Comparison of ENCODE assay signal across 24 mouse cellular contexts in the genomic region with DNA sequence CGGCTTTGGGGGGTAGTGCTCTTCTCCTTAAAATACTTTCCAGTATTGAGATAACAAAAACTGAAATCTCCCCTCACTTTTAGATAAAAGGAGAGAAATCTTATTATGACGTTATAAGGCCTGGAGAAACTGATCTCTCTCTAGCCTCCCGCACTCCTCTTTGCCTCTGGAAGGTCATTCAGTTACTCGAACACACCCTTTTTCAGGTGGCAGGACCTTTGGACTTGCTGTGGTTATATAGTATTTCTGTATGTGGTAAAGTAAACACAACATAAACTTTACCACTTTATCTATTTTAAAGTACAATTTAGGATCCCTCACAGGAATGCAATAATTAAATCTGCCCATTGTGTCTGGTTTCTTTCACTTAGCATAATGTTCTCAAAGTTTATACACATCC. TPM values are rescaled to one million over a fixed set of nuclear protein-coding genes. Genes with fewer than 3 reads are reported as not detected.
"Had no signal": no experiment of that assay in that cellular context is flagged by ENCODE, and none has a peak within 500 bp of the region (broad histone marks: within the 10 kb centered on the region; RNA-seq: fewer than 3 reads in every experiment).

No protein-coding gene starts in this region.

- H3K36me3 ChIP-seq: heart, embryonic 10.5 days; heart, embryonic 12.5 days; hindbrain, embryonic 10.5 days; hindbrain, embryonic 12.5 days; limb, embryonic 10.5 days; limb, embryonic 12.5 days; liver, embryonic 13.5 days had no signal

- H3K4me3 ChIP-seq: gastrocnemius, adult 2 months; heart, embryonic 10.5 days; heart, embryonic 12.5 days; hindbrain, embryonic 10.5 days; hindbrain, embryonic 12.5 days; layer of hippocampus, adult 2 months; left cerebral cortex, adult 2 months; limb, embryonic 10.5 days; limb, embryonic 12.5 days; liver, embryonic 13.5 days had no signal

- H3K9me3 ChIP-seq: heart, embryonic 10.5 days; heart, embryonic 12.5 days; hindbrain, embryonic 10.5 days; hindbrain, embryonic 12.5 days; limb, embryonic 10.5 days; limb, embryonic 12.5 days; liver, embryonic 13.5 days had no signal

- H3K27ac ChIP-seq: gastrocnemius, adult 2 months; heart, embryonic 10.5 days; hindbrain, embryonic 10.5 days; hindbrain, embryonic 12.5 days; hindbrain, embryonic 14.5 days; left cerebral cortex, adult 2 months; limb, embryonic 10.5 days; limb, embryonic 12.5 days; liver, embryonic 13.5 days had no signal

- H3K4me1 ChIP-seq: heart, embryonic 10.5 days; heart, embryonic 12.5 days; hindbrain, embryonic 10.5 days; hindbrain, embryonic 12.5 days; limb, embryonic 10.5 days; limb, embryonic 12.5 days; liver, embryonic 13.5 days had no signal

- H3K9ac ChIP-seq: heart, embryonic 12.5 days; hindbrain, embryonic 12.5 days; hindbrain, embryonic 14.5 days; limb, embryonic 12.5 days; liver, embryonic 13.5 days had no signal

- ATAC-seq: inflammation-experienced regulatory T-cells, adult 6 months had no signal

- H3K27me3 ChIP-seq: heart, embryonic 12.5 days; hindbrain, embryonic 12.5 days had no signal

- H3K4me2 ChIP-seq: heart, embryonic 12.5 days; hindbrain, embryonic 12.5 days; hindbrain, embryonic 14.5 days; limb, embryonic 12.5 days; liver, embryonic 11.5 days; liver, embryonic 13.5 days had no signal

- DNase-seq: gastrocnemius, adult 2 months; gastrocnemius, postnatal 10 days; gastrocnemius, postnatal 25 days; heart, adult 18-20 months; heart, postnatal 10 days; heart, postnatal 4 days; kidney, adult 11 months; kidney, adult 2 months; kidney, postnatal 10 days; kidney, postnatal 25 days; kidney, postnatal 4 days; liver; liver, embryonic 13.5 days had no signal

RNA-seq across cellular contexts. Expression of gene Tspan7, which starts 5.0 kb away (rescaled TPM):
- polyA plus RNA-seq: inflammation-experienced regulatory T-cells, adult 6 months had no signal
